Mouse (Mus musculus): ENCODE measurements around the gene Pygm.

DNA sequence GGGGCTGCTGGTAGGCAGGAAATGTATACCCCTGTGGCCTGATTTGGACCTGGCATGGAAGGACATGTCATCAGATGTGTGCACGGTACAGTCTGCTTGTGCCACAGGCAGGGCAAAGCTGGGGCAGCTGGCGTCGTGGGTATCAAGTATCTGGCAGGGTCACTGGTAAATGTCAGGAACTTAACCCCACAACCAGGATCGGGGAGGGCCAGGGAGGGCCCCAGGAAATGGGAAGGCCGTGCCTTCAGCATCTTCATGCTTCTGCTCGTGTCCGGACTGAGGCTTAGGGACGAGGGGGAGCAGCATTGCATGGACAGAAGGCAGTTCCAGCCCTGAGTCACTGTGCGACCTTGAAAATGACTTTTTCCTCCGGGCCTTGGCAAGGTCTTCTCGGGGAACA, 755 bp downstream of the Pygm start:
- no peak for TF ChIP-seq GATA1 (IDR thresholded peaks at IDR 0.05; ENCODE audit: low read length)
- no peak for TF ChIP-seq TAL1 (IDR thresholded peaks at IDR 0.05; ENCODE audit: low read length)
